Mouse (Mus musculus) neural tube, embryonic 13.5 days (tissue): ENCODE measurements around the gene Tbc1d10c. TPM values are rescaled to one million over a fixed set of nuclear protein-coding genes. Genes with fewer than 3 reads are reported as not detected.
"Not testable (repeated sequence)": the region's sequence is repeated elsewhere in the genome, so short reads cannot be mapped to it uniquely, and the experiment has no call there.

Experiments used
- ATAC-seq: fragments of 200-750 bp; cut with Nextera tagmentation; 2 replicates; pipeline ENCODE4 v1.8.0; 2017; ENCODE audit warnings: low read depth, mild to moderate bottlenecking, moderate TSS enrichment, moderate library complexity
- H3K27ac ChIP-seq: fragments of 300-500 bp; sonication (generic); replicated peaks from 2 replicates; pipeline ENCODE4 v1.5.1; 2015; ENCODE audit warnings: moderate library complexity, mild to moderate bottlenecking, inconsistent platforms
- H3K27me3 ChIP-seq: fragments of 300-500 bp; sonication (generic); 2 replicates; pipeline ENCODE4 v1.6.1; 2015; ENCODE audit warnings: mild to moderate bottlenecking, inconsistent platforms
- H3K36me3 ChIP-seq: fragments of 300-500 bp; sonication (generic); 2 replicates; pipeline ENCODE4 v1.6.1; 2015; ENCODE audit warnings: mild to moderate bottlenecking, inconsistent platforms
- H3K4me1 ChIP-seq: fragments of 300-500 bp; sonication (generic); replicated peaks from 2 replicates; pipeline ENCODE4 v1.6.1; 2015; ENCODE audit warnings: inconsistent platforms
- H3K4me2 ChIP-seq: fragments of 300-500 bp; sonication (generic); 2 replicates; pipeline ENCODE4 v1.6.1; 2015; ENCODE audit warnings: inconsistent platforms, mild to moderate bottlenecking, moderate library complexity
- H3K4me3 ChIP-seq: fragments of 300-500 bp; sonication (generic); 2 replicates; pipeline ENCODE4 v1.5.1; 2015; ENCODE audit warnings: mild to moderate bottlenecking, inconsistent platforms
- H3K9ac ChIP-seq: fragments of 300-500 bp; sonication (generic); 2 replicates; pipeline ENCODE4 v1.6.1; 2015; ENCODE audit warnings: moderate library complexity, mild to moderate bottlenecking, inconsistent platforms
- H3K9me3 ChIP-seq: fragments of 300-500 bp; sonication (generic); 2 replicates; pipeline ENCODE4 v1.6.1; 2016; ENCODE audit warnings: inconsistent platforms
- WGBS: fragments of 180-500 bp; shearing (Covaris S2); methylation state at CpG from one replicate; pipeline ENCODE4 v1.1.7; 2015; 5-methylcytosine and 5-hydroxymethylcytosine counted together
- polyA plus RNA-seq: library from polyadenylated mRNA; unstranded; fragments of >200 nt; fragmentation: Nextera tagmentation; extraction: Ambion mirVana; gene quantifications from 2 replicates; pipeline ENCODE4 v1.2.1, GENCODE M21; 2015

The Tbc1d10c gene
- polyA plus RNA-seq, 1 experiment from 2014 or later: 0.88 TPM

GRCm38 (mm10) chr19:4144550-4145498 is 46.3 kb downstream of the Tbc1d10c start:
- H3K9me3 ChIP-seq: no peaks in the 10 kb centered on the region
- H3K9ac ChIP-seq: no peak overlapping the region
- WGBS: 85% methylated on average over 16 of the region's 16 CpGs
- no peaks in the 10 kb centered on the region for H3K27me3 ChIP-seq
- ATAC-seq: no peak
- H3K27ac ChIP-seq: no peak overlapping the region
- H3K4me1 ChIP-seq: peaks cover 19% of the 10 kb centered on the region
- 0 out of 2 replicates have a peak, but pooled peaks cover under 1% of the 10 kb centered on the region for H3K36me3 ChIP-seq
- no peak overlapping the region for H3K4me2 ChIP-seq
- no peak overlapping the region for H3K4me3 ChIP-seq

DNA sequence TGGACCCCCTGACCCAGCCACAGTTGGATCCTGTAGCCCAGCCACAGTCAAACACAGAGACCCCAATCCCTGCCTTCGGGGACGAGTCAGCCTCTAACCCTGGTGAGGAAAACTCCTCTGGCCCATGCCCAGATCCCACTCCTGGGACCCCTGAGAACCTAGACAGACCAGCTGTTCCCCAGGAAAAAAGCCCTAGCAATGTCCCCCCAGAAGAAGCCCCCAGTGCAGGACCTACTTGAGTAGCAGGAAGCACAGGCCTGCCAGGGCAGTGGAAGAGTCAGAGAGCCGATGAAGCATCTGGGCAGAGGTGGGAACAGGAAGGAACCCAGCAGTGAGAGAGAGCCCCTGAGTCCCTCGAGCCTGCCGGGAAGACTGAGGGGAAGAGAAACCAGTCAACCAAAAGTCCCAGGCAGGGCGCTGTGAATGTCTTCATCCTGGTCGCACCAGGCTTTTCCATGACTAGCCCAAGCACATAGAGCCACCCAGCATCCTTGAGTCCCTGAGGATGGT is 47.3 kb downstream of the Tbc1d10c start, which contains the start of gene Cabp4:
Gene Cabp4, minus strand, starts transcription at position 275 of the 510 bp plus-strand sequence.
- H3K9ac ChIP-seq: no peak within 1 kb of the TSS
- 84% methylated on average over 7 of the region's 7 CpGs for WGBS
- H3K4me3 ChIP-seq: no peak within 1 kb of the TSS
- no peak within 1 kb of the TSS for H3K27ac ChIP-seq
- no peaks in the 10 kb centered on the region for H3K27me3 ChIP-seq
- no peak within 1 kb of the TSS for H3K4me2 ChIP-seq
- H3K4me1 ChIP-seq: peaks cover 16% of the 10 kb centered on the region
- no peak for ATAC-seq
- H3K36me3 ChIP-seq: no peaks in the 10 kb centered on the region
- H3K9me3 ChIP-seq: no peaks in the 10 kb centered on the region

- no peaks in the 10 kb centered on the region for H3K27me3 ChIP-seq
- no peak overlapping the region for H3K27ac ChIP-seq
- H3K9ac ChIP-seq: no peak overlapping the region
- H3K9me3 ChIP-seq: no peaks in the 10 kb centered on the region
- no peak overlapping the region for H3K4me2 ChIP-seq
- no peaks in the 10 kb centered on the region for H3K36me3 ChIP-seq
- ATAC-seq: no peak
- WGBS: 91% methylated on average over 18 of the region's 18 CpGs
- no peak overlapping the region for H3K4me3 ChIP-seq
- peaks cover 11% of the 10 kb centered on the region for H3K4me1 ChIP-seq
Observed at GRCm38 (mm10) chr19:4142416-4143173, 48.5 kb downstream of the Tbc1d10c start.

GRCm38 (mm10) chr19:4140147-4140546 is 50.9 kb downstream of the Tbc1d10c start:
- WGBS: 78% methylated on average over 6 of the region's 6 CpGs
- no peak for ATAC-seq
- H3K27ac ChIP-seq: no peak overlapping the region

DNA sequence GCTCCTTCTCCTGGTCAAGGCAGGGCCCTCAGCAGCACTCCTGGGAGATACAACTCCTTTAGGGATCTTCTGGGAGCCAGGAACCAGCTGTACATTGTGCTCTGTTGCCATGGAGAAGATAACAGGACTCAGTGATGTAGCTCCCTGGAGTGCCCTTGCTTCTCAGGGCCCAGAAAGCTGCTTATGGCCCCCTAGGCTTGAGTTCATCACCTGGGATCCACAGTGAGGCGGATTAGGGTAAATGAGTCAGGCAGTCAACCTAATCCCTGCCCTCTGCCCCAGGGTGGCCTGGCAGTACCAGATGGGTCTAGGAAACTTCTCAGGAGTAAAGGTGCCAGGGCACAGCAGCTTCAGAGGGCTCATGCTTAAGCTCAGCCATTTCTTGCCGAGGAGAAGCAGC is 51.6 kb downstream of the Tbc1d10c start, which contains the start of gene Gpr152:
Gene Gpr152, plus strand, starts transcription at position 342 of the 400 bp plus-strand sequence.
- 73% methylated on average over 2 of the region's 2 CpGs for WGBS
- Histone ChIP-seq H3K4me1 (peaks cover 10% of the 10 kb centered on the region; the same call in 1 of the 2 replicates), H3K9ac (no peak within 1 kb of the TSS), H3K36me3 (no peaks in the 10 kb centered on the region), H3K27me3 (no peaks in the 10 kb centered on the region), H3K4me3 (no peak within 1 kb of the TSS), H3K27ac (no peak within 1 kb of the TSS), H3K9me3 (no peaks in the 10 kb centered on the region), H3K4me2 (no peak within 1 kb of the TSS)
- no peak for ATAC-seq

More at GRCm38 (mm10) chr19:4140147-4140546, 50.9 kb downstream of the Tbc1d10c start:
- H3K4me1 ChIP-seq: peaks cover 10% of the 10 kb centered on the region; the same call in 1 of the 2 replicates
- no peaks in the 10 kb centered on the region for H3K27me3 ChIP-seq
- H3K9ac ChIP-seq: no peak overlapping the region
- H3K4me3 ChIP-seq: no peak overlapping the region
- no peaks in the 10 kb centered on the region for H3K36me3 ChIP-seq
- H3K9me3 ChIP-seq: no peaks in the 10 kb centered on the region
- no peak overlapping the region for H3K4me2 ChIP-seq

GRCm38 (mm10) chr19:4137913-4138312 is 53.2 kb downstream of the Tbc1d10c start:
- ATAC-seq: no peak
- Histone ChIP-seq H3K27ac (no peak overlapping the region), H3K4me3 (no peak overlapping the region), H3K9me3 (no peaks in the 10 kb centered on the region), H3K27me3 (no peaks in the 10 kb centered on the region), H3K9ac (no peak overlapping the region), H3K4me1 (peaks cover 10% of the 10 kb centered on the region; the same call in 1 of the 2 replicates), H3K36me3 (peaks cover 6% of the 10 kb centered on the region), H3K4me2 (no peak overlapping the region)
- 75% methylated on average over 5 of the region's 5 CpGs for WGBS

GRCm38 (mm10) chr19:4136463-4136862 is 54.6 kb downstream of the Tbc1d10c start:
- Histone ChIP-seq H3K9ac (no peak overlapping the region), H3K27ac (no peak overlapping the region), H3K27me3 (no peaks in the 10 kb centered on the region), H3K4me1 (peaks cover 10% of the 10 kb centered on the region; the same call in 1 of the 2 replicates), H3K4me2 (no peak overlapping the region), H3K4me3 (no peak overlapping the region), H3K36me3 (peaks cover 20% of the 10 kb centered on the region), H3K9me3 (no peaks in the 10 kb centered on the region)
- no peak for ATAC-seq
- 82% methylated on average over 5 of the region's 5 CpGs for WGBS

DNA sequence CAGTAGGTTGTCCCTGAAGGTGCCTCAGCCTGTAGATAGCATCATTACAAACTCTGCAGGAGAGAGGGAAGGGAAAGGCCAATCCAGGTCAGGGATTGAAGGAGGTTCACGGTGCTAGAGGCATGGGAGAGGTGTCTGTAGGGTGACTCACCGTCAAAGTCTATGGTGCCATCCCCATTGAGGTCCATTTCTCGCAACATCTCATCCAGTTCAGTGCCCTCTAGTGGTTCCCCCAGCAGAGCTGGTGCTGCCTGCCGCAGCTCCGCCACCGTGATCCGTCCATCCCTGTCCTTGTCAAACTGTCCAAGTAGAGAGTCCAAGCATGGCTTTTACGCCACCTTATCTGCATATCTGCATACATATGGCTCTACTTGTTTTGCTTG is 55.1 kb downstream of the Tbc1d10c start:
- H3K4me1 ChIP-seq: peaks cover 10% of the 10 kb centered on the region; the same call in 1 of the 2 replicates
- H3K4me2 ChIP-seq, H3K4me3 ChIP-seq, ATAC-seq, H3K9ac ChIP-seq, H3K27me3 ChIP-seq, H3K27ac ChIP-seq, H3K9me3 ChIP-seq: not testable (repeated sequence)
- WGBS: 25% methylated on average over 8 of the region's 8 CpGs
- peaks cover 26% of the 10 kb centered on the region for H3K36me3 ChIP-seq

GRCm38 (mm10) chr19:4135229-4135962 is 55.7 kb downstream of the Tbc1d10c start:
- Histone ChIP-seq H3K36me3 (peaks cover 31% of the 10 kb centered on the region), H3K4me1 (peaks cover 10% of the 10 kb centered on the region; the same call in 1 of the 2 replicates)
- not testable (repeated sequence) for H3K4me2 ChIP-seq, ATAC-seq, H3K9ac ChIP-seq, H3K27ac ChIP-seq, H3K27me3 ChIP-seq, H3K9me3 ChIP-seq, H3K4me3 ChIP-seq
- 78% methylated on average over 6 of the region's 6 CpGs for WGBS

DNA sequence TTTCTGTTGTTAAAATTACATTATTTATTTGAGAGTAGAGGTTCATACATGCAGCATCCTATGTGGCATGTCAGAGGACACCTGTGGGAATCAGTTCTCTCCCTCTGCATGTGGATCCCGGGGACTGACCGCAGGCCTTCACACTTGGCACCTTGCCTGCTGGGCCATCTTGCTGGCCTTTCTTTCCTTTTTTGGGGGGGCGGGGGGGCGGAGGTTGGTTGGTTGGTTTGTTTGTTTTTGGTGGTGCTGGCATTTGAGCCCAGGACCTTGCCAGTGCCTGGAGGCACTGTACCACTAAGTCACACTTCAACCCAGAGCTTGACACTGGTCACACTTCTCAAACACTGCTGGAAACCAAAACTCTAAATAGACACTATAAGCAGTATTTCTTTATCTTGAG is 56.7 kb downstream of the Tbc1d10c start:
- no peak for ATAC-seq
- Histone ChIP-seq H3K27me3 (no peaks in the 10 kb centered on the region), H3K9ac (no peak overlapping the region), H3K36me3 (peaks cover 40% of the 10 kb centered on the region), H3K9me3 (no peaks in the 10 kb centered on the region), H3K4me2 (no peak overlapping the region), H3K4me1 (peaks cover 8% of the 10 kb centered on the region; the same call in 1 of the 2 replicates), H3K4me3 (no peak overlapping the region), H3K27ac (no peak overlapping the region)
- 88% methylated on average over 4 of the region's 4 CpGs for whole genome bisulfite sequencing
